In genomic region chr17:28259890-28260542, GRCm38 (mm10) we compare ENCODE assay signal across 8 mouse cellular contexts. TPM values are rescaled to one million over a fixed set of nuclear protein-coding genes. Genes with fewer than 3 reads are reported as not detected.
DNase-seq lines count a peak whose midpoint lies in the region; ATAC-seq and TF ChIP-seq lines count a peak whose summit lies in the region.
"Had no signal": no experiment of that assay in that cellular context is flagged by ENCODE, and none has a peak within 500 bp of the region (broad histone marks: within the 10 kb centered on the region; RNA-seq: fewer than 3 reads in every experiment).

No protein-coding gene starts in this region.

- no peak overlapping the region for H3K9ac ChIP-seq in lung, postnatal 0 days (replicated peaks; ENCODE audit: low read depth)
- no peak overlapping the region for H3K9ac ChIP-seq in liver, embryonic 11.5 days (ENCODE audit: low read depth, low read length)

- no peaks in the 10 kb centered on the region for H3K36me3 ChIP-seq in lung, postnatal 0 days (ENCODE audit: insufficient read depth, low read length)
- H3K36me3 ChIP-seq in liver, embryonic 11.5 days (ENCODE audit: control insufficient read depth, insufficient read depth, low read length), result 0 out of 2 replicates have a peak, but pooled peaks cover 5% of the 10 kb centered on the region

- peak; percentile 56 for TF ChIP-seq CTCF in lung, postnatal 0 days (IDR thresholded peaks at IDR 0.05)

- no peaks in the 10 kb centered on the region for H3K9me3 ChIP-seq in lung, postnatal 0 days (ENCODE audit: low read length)
- H3K9me3 ChIP-seq in liver, embryonic 11.5 days (ENCODE audit: control insufficient read depth, low read length), result no peaks in the 10 kb centered on the region
- H3K9me3 ChIP-seq: limb, embryonic 10.5 days had no signal

- DNase-seq in lung, postnatal 0 days (ENCODE audit: low spot score), result peak; percentile 23
- no peak for DNase-seq in lung, postnatal 14 days
- peak; percentile 37 for DNase-seq in NIH3T3 (ENCODE audit: low read depth)
- DNase-seq in liver, embryonic 11.5 days (ENCODE audit: low spot score), result no peak
- peak; percentile 49 for DNase-seq in thymus, postnatal 25 days
- no peak for DNase-seq in yolk sac, embryonic 10.5 days (ENCODE audit: low spot score)
- DNase-seq in right cerebral cortex, adult 18-20 months, result no peak

- H3K27me3 ChIP-seq in lung, postnatal 0 days (replicated peaks; ENCODE audit: insufficient read depth, low read length), result no peaks in the 10 kb centered on the region
- no peaks in the 10 kb centered on the region for H3K27me3 ChIP-seq in liver, embryonic 11.5 days (replicated peaks; ENCODE audit: control insufficient read depth, insufficient read depth, low read length)

- H3K4me3 ChIP-seq in lung, postnatal 0 days (ENCODE audit: low read depth, low read length), result no peak overlapping the region
- H3K4me3 ChIP-seq in liver, embryonic 11.5 days (ENCODE audit: low read depth, low read length), result no peak overlapping the region
- H3K4me3 ChIP-seq: limb, embryonic 10.5 days had no signal

- H3K4me1 ChIP-seq in lung, postnatal 0 days (ENCODE audit: insufficient read depth, low read depth, low read length), result peaks cover 10% of the 10 kb centered on the region; the same call in 1 of the 2 replicates
- peaks cover 50% of the 10 kb centered on the region for H3K4me1 ChIP-seq in liver, embryonic 11.5 days (replicated peaks; ENCODE audit: control insufficient read depth, insufficient read depth, low read length)

- ATAC-seq in lung, postnatal 0 days, result no peak
- 0 out of 2 replicates have a peak, but pooled peaks have one; percentile 30 for ATAC-seq in liver, embryonic 11.5 days (replicated peaks; ENCODE audit: low FRiP score)

- WGBS in lung, postnatal 0 days, result 82% methylated on average over 16 of the region's 16 CpGs
- WGBS in liver, embryonic 11.5 days, result 65% methylated on average over 16 of the region's 16 CpGs

- H3K27ac ChIP-seq in lung, postnatal 0 days (ENCODE audit: low read length), result no peak overlapping the region
- H3K27ac ChIP-seq in liver, embryonic 11.5 days (ENCODE audit: low read depth, low read length), result no peak overlapping the region
- H3K27ac ChIP-seq: limb, embryonic 10.5 days had no signal

- no peak for TF ChIP-seq EP300 in lung, postnatal 0 days (IDR thresholded peaks at IDR 0.05)

- no peak overlapping the region for H3K4me2 ChIP-seq in lung, postnatal 0 days (replicated peaks; ENCODE audit: low read depth, low read length)
- peak overlapping the region; percentile 16; the same call in 1 of the 2 replicates for H3K4me2 ChIP-seq in liver, embryonic 11.5 days

RNA-seq across cellular contexts. Expression of gene Ppard, which starts 27.5 kb away (rescaled TPM):
- polyA plus RNA-seq in lung, postnatal 0 days (2015; fragmentation: Nextera tagmentation; extraction: Ambion mirVana), result 2.4 and 3.0 TPM in 2 replicates
- polyA plus RNA-seq in liver, embryonic 11.5 days (2014; fragmentation: Nextera tagmentation; extraction: Ambion mirVana), result 1.6 and 2.3 TPM in 2 replicates

RNA-seq across cellular contexts. Expression of gene Def6, which starts 52.4 kb away (rescaled TPM):
- polyA plus RNA-seq in lung, postnatal 0 days (2015; fragmentation: Nextera tagmentation; extraction: Ambion mirVana), result 5.8 and 6.2 TPM in 2 replicates
- polyA plus RNA-seq in liver, embryonic 11.5 days (2014; fragmentation: Nextera tagmentation; extraction: Ambion mirVana), result 24.1 and 27.3 TPM in 2 replicates

RNA-seq across cellular contexts. Expression of gene Fance, which starts 53.3 kb away (rescaled TPM):
- polyA plus RNA-seq in lung, postnatal 0 days (2015; fragmentation: Nextera tagmentation; extraction: Ambion mirVana), result 21.8 and 24.3 TPM in 2 replicates
- polyA plus RNA-seq in liver, embryonic 11.5 days (2014; fragmentation: Nextera tagmentation; extraction: Ambion mirVana), result 30.2 and 31.1 TPM in 2 replicates

Comparison
In these comparisons a context has a peak if more than half of its experiments do, and no peak if none do; other contexts are left out.
1. DNase-seq: peak in lung, postnatal 0 days (single experiment), NIH3T3 (single experiment) and thymus, postnatal 25 days (single experiment); none in lung, postnatal 14 days (single experiment), liver, embryonic 11.5 days (single experiment), yolk sac, embryonic 10.5 days (single experiment) and right cerebral cortex, adult 18-20 months (single experiment).